Mouse (Mus musculus) midbrain, embryonic 13.5 days (tissue): ENCODE results near the gene Cygb. TPM values are rescaled to one million over a fixed set of nuclear protein-coding genes. Genes with fewer than 3 reads are reported as not detected.
A peak's percentile ranks its signal among the peaks of the same experiment; 100 is the strongest.
"Not testable (repeated sequence)": the region's sequence is repeated elsewhere in the genome, so short reads cannot be mapped to it uniquely, and the experiment has no call there.

Experiments
- ATAC-seq: fragments of 200-750 bp; cut with Nextera tagmentation; 2 replicates; pipeline ENCODE4 v1.8.0; 2017; ENCODE audit warnings: mild to moderate bottlenecking, moderate TSS enrichment, moderate library complexity
- H3K27ac ChIP-seq: fragments of 300-500 bp; sonication (generic); 2 replicates; pipeline ENCODE4 v1.5.1; 2015; ENCODE audit warnings: inconsistent platforms, mild to moderate bottlenecking, moderate library complexity
- H3K27me3 ChIP-seq: fragments of 300-500 bp; sonication (generic); 2 replicates; pipeline ENCODE4 v1.6.1; 2015; ENCODE audit warnings: mild to moderate bottlenecking, inconsistent platforms
- H3K36me3 ChIP-seq: fragments of 300-500 bp; sonication (generic); 2 replicates; pipeline ENCODE4 v1.6.1; 2015; ENCODE audit warnings: mild to moderate bottlenecking, inconsistent platforms
- H3K4me1 ChIP-seq: fragments of 300-500 bp; sonication (generic); replicated peaks from 2 replicates; pipeline ENCODE4 v1.6.1; 2015; ENCODE audit warnings: inconsistent platforms
- H3K4me2 ChIP-seq: fragments of 300-500 bp; sonication (generic); replicated peaks from 2 replicates; pipeline ENCODE4 v1.6.1; 2015; ENCODE audit warnings: moderate library complexity, mild to moderate bottlenecking, inconsistent platforms
- H3K4me3 ChIP-seq: fragments of 300-500 bp; sonication (generic); replicated peaks from 2 replicates; pipeline ENCODE4 v1.5.1; 2015; ENCODE audit warnings: mild to moderate bottlenecking, inconsistent platforms
- H3K9ac ChIP-seq: fragments of 300-500 bp; sonication (generic); replicated peaks from 2 replicates; pipeline ENCODE4 v1.6.1; 2015; ENCODE audit warnings: mild to moderate bottlenecking, inconsistent platforms
- H3K9me3 ChIP-seq: fragments of 300-500 bp; sonication (generic); 2 replicates; pipeline ENCODE4 v1.6.1; 2016; ENCODE audit warnings: mild to moderate bottlenecking, inconsistent platforms
- WGBS: fragments of 180-500 bp; shearing (Covaris S2); methylation state at CpG from one replicate; pipeline ENCODE4 v1.1.7; 2015; 5-methylcytosine and 5-hydroxymethylcytosine counted together
- polyA plus RNA-seq: library from polyadenylated mRNA; unstranded; fragments of >200 nt; fragmentation: Nextera tagmentation; extraction: Ambion mirVana; gene quantifications from 2 replicates; pipeline ENCODE4 v1.2.1, GENCODE M21; 2015

Cygb gene
- polyA plus RNA-seq, 1 experiment from 2014 or later: 8.8 TPM

- ATAC-seq: peak; percentile 90
- peak overlapping the region; percentile 16 for H3K4me3 ChIP-seq
Measured at GRCm38 (mm10) chr11:116642681-116643578, 11.2 kb downstream of the Cygb start.

GRCm38 (mm10) chr11:116641731-116642130 is 12.4 kb downstream of the Cygb start:
- Histone ChIP-seq H3K4me1 (peaks cover 18% of the 10 kb centered on the region), H3K9ac (no peak overlapping the region), H3K27ac (no peak overlapping the region), H3K4me3 (no peak overlapping the region), H3K4me2 (no peak overlapping the region), H3K36me3 (no peaks in the 10 kb centered on the region), H3K27me3 (peaks cover 7% of the 10 kb centered on the region; the same call in 1 of the 2 replicates), H3K9me3 (no peaks in the 10 kb centered on the region)
- 74% methylated on average over 3 of the region's 3 CpGs for WGBS
- no peak for ATAC-seq

More at GRCm38 (mm10) chr11:116642681-116643578, 11.2 kb downstream of the Cygb start:
- Histone ChIP-seq H3K36me3 (no peaks in the 10 kb centered on the region), H3K4me2 (peak overlapping the region; percentile 51), H3K9me3 (no peaks in the 10 kb centered on the region), H3K9ac (peak overlapping the region; percentile 48), H3K27me3 (peaks cover 7% of the 10 kb centered on the region; the same call in 1 of the 2 replicates), H3K27ac (peak overlapping the region; percentile 41; the same call in 1 of the 2 replicates), H3K4me1 (peaks cover 18% of the 10 kb centered on the region)
- WGBS: 38% methylated on average over 14 of the region's 14 CpGs

GRCm38 (mm10) chr11:116641168-116641567 is 12.9 kb downstream of the Cygb start:
- no peak overlapping the region for H3K27ac ChIP-seq
- H3K27me3 ChIP-seq: peaks cover 7% of the 10 kb centered on the region; the same call in 1 of the 2 replicates

GRCm38 (mm10) chr11:116636607-116637006 is 17.5 kb downstream of the Cygb start:
- ATAC-seq, H3K4me1 ChIP-seq: not testable (repeated sequence)
- 78% methylated on average over 8 of the region's 8 CpGs for WGBS

More at GRCm38 (mm10) chr11:116641168-116641567, 12.9 kb downstream of the Cygb start:
- H3K4me1 ChIP-seq: peaks cover 18% of the 10 kb centered on the region
- no peak overlapping the region for H3K4me3 ChIP-seq
- H3K36me3 ChIP-seq: no peaks in the 10 kb centered on the region
- no peaks in the 10 kb centered on the region for H3K9me3 ChIP-seq
- H3K4me2 ChIP-seq: no peak overlapping the region
- H3K9ac ChIP-seq: no peak overlapping the region
- ATAC-seq: no peak
- WGBS: 44% methylated on average over 5 of the region's 5 CpGs

GRCm38 (mm10) chr11:116632962-116633361 is 21.2 kb downstream of the Cygb start:
- H3K9me3 ChIP-seq: no peaks in the 10 kb centered on the region
- no peak overlapping the region for H3K4me2 ChIP-seq
- no peak overlapping the region for H3K27ac ChIP-seq
- H3K9ac ChIP-seq: no peak overlapping the region
- 63% methylated on average over 10 of the region's 10 CpGs for WGBS
- peaks cover 4% of the 10 kb centered on the region; the same call in 1 of the 2 replicates for H3K4me1 ChIP-seq
- no peak overlapping the region for H3K4me3 ChIP-seq
- no peaks in the 10 kb centered on the region for H3K27me3 ChIP-seq
- no peaks in the 10 kb centered on the region for H3K36me3 ChIP-seq
- no peak for ATAC-seq

More at GRCm38 (mm10) chr11:116636607-116637006, 17.5 kb downstream of the Cygb start:
- not testable (repeated sequence) for H3K9ac ChIP-seq, H3K9me3 ChIP-seq, H3K27me3 ChIP-seq, H3K27ac ChIP-seq, H3K4me3 ChIP-seq, H3K36me3 ChIP-seq, H3K4me2 ChIP-seq

GRCm38 (mm10) chr11:116630171-116630965 is 23.7 kb downstream of the Cygb start:
- Histone ChIP-seq H3K4me2 (no peak overlapping the region), H3K36me3 (no peaks in the 10 kb centered on the region), H3K27ac (no peak overlapping the region), H3K4me3 (no peak overlapping the region), H3K9ac (no peak overlapping the region), H3K9me3 (no peaks in the 10 kb centered on the region), H3K27me3 (peaks cover 2% of the 10 kb centered on the region; the same call in 1 of the 2 replicates), H3K4me1 (peaks cover 4% of the 10 kb centered on the region; the same call in 1 of the 2 replicates)
- WGBS: 67% methylated on average over 12 of the region's 12 CpGs
- ATAC-seq: no peak

- Histone ChIP-seq H3K27me3 (peaks cover 11% of the 10 kb centered on the region), H3K36me3 (no peaks in the 10 kb centered on the region), H3K4me3 (no peak overlapping the region), H3K4me1 (peaks cover 6% of the 10 kb centered on the region; the same call in 1 of the 2 replicates), H3K9ac (no peak overlapping the region), H3K4me2 (no peak overlapping the region), H3K9me3 (no peaks in the 10 kb centered on the region), H3K27ac (no peak overlapping the region)
- no peak for ATAC-seq
- WGBS: 87% methylated on average over 6 of the region's 6 CpGs
Measured at GRCm38 (mm10) chr11:116629472-116629871, 24.6 kb downstream of the Cygb start.

- WGBS: 57% methylated on average over 9 of the region's 9 CpGs
- H3K36me3 ChIP-seq: no peaks in the 10 kb centered on the region
Measured at GRCm38 (mm10) chr11:116628712-116629111, 25.4 kb downstream of the Cygb start.

GRCm38 (mm10) chr11:116627072-116628020 is 26.8 kb downstream of the Cygb start:
- no peak overlapping the region for H3K4me3 ChIP-seq
- peaks cover 17% of the 10 kb centered on the region for H3K4me1 ChIP-seq
- peaks cover 32% of the 10 kb centered on the region for H3K27me3 ChIP-seq
- H3K9ac ChIP-seq: no peak overlapping the region
- H3K36me3 ChIP-seq: no peaks in the 10 kb centered on the region
- H3K9me3 ChIP-seq: no peaks in the 10 kb centered on the region
- H3K27ac ChIP-seq: no peak overlapping the region
- 37% methylated on average over 10 of the region's 10 CpGs for WGBS
- ATAC-seq: no peak
- no peak overlapping the region for H3K4me2 ChIP-seq

More at GRCm38 (mm10) chr11:116628712-116629111, 25.4 kb downstream of the Cygb start:
- Histone ChIP-seq H3K9me3 (no peaks in the 10 kb centered on the region), H3K27me3 (peaks cover 19% of the 10 kb centered on the region), H3K4me3 (no peak overlapping the region), H3K27ac (no peak overlapping the region), H3K9ac (no peak overlapping the region), H3K4me2 (no peak overlapping the region), H3K4me1 (peaks cover 13% of the 10 kb centered on the region)
- peak; percentile 67 for ATAC-seq

GRCm38 (mm10) chr11:116626299-116627071 is 27.6 kb downstream of the Cygb start, which contains the start of gene Rhbdf2:
TSS of gene Rhbdf2 (minus strand) at chr11:116627019.
- no peak for ATAC-seq
- H3K4me3 ChIP-seq: no peak within 1 kb of the TSS
- no peaks in the 10 kb centered on the region for H3K9me3 ChIP-seq
- no peak within 1 kb of the TSS for H3K9ac ChIP-seq
- no peak within 1 kb of the TSS for H3K4me2 ChIP-seq
- H3K27ac ChIP-seq: no peak within 1 kb of the TSS
- WGBS: 75% methylated on average over 10 of the region's 10 CpGs
- peaks cover 17% of the 10 kb centered on the region for H3K4me1 ChIP-seq
- no peaks in the 10 kb centered on the region for H3K36me3 ChIP-seq
- H3K27me3 ChIP-seq: peaks cover 38% of the 10 kb centered on the region
